Mouse (Mus musculus): ENCODE results near the gene March9. TPM values are rescaled to one million over a fixed set of nuclear protein-coding genes. Genes with fewer than 3 reads are reported as not detected.

The March9 gene
- total RNA-seq, 2 experiments from 2014 or later: 0.04 to 0.22 TPM

DNA sequence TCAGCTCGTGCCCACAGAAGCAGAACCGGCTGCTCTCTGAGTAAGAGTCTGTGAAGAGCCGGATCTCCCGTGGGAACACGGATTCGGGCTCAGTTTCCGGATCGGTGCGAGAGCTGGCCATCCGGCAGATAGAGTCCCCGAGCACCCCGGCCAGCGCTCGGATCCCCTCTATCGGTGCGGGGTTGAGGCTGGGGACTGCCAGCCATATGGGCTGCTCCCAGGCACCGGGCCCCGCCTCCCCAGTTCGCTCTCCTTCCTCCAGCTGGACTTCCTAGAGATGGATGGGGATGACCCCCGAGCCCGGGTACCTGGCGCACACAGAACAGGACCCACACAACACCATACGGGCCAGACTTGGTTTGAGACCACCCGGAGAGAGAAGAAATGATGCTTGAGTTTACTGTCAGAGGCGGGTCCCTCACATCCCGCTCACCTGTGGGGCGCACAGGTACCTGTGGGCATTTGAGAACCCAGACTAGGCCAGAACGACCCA is 18.7 kb downstream of the March9 start, which contains the start of the genes Mettl1 and Eef1akmt3:
Mettl1 (plus strand) TSS at position 141 of the 493 bp plus-strand sequence.
Eef1akmt3 (minus strand) TSS at position 240 of the 493 bp plus-strand sequence.
- ATAC-seq (ENCODE audit: poor library complexity, severe bottlenecking): peak; percentile 53

DNA sequence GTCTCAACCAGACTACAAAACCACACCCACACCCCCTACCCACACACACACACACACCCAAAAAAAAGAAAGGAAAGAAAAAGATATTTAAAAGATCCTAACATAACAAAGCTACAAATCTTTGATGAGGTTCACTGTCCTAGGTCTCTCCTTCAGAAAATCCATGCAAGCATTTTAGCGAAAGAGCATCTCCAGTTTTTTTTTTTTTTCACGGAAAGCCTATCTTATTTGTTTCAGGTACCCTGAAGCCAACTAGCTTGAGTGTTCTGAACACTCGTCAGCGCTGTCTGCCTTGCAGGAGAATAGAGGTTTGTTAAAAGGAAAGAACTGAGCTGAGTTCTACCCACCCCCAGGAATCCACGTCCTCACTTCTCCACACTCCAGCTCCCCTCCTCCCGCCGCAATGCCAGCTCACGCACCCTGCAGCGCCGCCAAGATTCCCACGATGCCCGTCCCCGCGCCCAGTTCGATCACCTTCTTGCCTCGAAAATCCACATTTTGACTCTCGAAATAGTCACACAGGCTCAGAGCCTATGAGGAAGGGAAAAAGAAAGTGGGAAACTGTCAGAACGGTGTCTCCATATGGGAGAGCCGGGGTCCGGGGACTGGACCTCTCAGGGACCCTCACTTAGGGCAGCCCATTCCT is 19.3 kb downstream of the March9 start:
- ATAC-seq (ENCODE audit: poor library complexity, severe bottlenecking): peak; percentile 21

GRCm38 (mm10) chr10:127037641-127038040 is 22.3 kb downstream of the March9 start:
- ATAC-seq (ENCODE audit: poor library complexity, severe bottlenecking): no peak

- ATAC-seq (ENCODE audit: poor library complexity, severe bottlenecking): no peak
These were observed 23.7 kb downstream of the March9 start for GRCm38 (mm10) chr10:127036273-127036672.

DNA sequence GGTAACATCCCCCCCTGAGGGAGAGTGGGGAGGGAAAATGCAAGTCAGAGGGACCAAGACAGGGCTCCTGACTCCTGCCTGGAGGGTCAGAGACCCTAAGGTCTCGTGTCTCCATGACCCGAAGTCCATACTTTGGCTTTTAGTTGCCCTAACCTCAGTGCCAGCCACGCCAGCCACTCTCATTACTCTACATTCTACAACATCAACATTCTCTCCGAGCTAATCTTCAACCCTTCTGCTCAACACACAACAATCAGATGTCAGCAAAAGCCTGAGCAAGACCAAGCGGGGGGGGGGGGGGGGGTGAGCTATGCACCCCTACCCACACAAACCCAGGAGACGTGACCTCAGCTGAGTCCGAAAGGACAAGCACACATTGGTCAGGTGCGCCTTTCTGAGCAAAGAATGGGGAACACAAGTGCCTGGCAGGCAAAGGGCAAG is 26.7 kb downstream of the March9 start:
- no peak for ATAC-seq (ENCODE audit: poor library complexity, severe bottlenecking)

DNA sequence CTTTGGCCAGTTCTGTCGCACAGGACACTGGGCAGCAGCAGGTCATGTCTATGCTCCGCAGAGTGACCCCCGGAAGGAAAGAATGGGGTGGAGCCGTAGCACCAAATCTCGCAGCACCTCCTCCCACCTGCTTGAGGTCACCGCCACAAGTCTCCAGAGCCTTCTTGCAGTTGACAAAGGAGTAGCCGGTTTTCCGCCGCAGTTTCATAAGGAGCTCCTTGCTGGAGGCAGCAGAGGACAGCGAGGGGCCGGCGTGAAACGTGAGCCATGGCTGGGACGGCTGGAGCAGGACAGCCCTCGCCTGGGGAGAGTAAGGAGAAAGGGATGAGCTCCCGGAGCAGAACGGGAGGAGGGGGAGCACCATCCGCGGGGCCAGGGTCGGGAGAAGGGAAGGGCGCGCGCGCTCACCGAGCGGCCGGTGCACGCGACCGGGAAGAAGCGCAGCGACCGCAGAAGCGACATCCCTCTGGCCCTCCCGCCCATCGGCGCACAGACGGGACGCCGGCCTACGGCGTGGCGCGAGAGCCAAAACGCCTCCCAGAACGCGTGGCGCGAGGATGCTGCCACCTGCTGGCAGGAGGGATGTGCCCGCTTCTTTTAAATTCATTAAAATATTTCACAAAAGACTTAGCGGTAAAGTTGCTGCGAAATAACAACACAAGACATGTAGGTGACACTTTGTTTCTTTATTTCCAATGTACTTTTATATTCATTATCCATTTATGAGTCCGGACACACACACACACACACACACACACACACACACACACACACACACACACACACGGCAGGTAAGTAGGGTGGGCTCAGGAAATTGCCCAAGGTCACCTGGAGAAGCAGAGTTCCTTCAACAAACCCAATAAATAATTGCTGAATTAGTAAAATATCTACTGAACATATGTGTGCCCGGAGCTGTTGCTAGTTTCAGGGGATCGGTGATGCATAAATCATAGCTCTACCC is 29.4 kb downstream of the March9 start, which contains the start of gene Tsfm:
Tsfm (minus strand) TSS at position 505 of the 961 bp plus-strand sequence.
- ATAC-seq (ENCODE audit: poor library complexity, severe bottlenecking): peak; percentile 100

DNA sequence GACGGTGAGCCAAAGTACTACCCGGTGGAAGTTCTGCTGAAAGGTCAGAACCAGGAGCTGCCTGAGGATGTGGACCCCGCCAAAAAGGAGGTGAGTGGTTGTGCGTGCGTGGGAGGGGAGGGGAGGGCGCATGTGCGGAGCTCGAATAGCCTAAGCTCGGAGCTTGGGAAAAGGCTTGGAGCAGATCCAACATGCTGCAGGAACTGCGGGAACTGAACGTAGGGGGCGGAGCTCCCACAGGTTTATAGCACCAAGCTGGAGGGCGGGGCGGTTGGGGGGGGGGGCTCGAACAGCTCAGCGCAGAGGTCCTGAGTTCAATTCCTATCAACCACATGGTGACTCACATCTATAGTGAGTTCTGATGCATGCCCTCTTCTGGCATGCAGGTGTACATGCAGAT is 41.6 kb downstream of the March9 start:
- ATAC-seq (ENCODE audit: poor library complexity, severe bottlenecking): no peak

- ATAC-seq (ENCODE audit: poor library complexity, severe bottlenecking): no peak
These were observed 42.9 kb downstream of the March9 start for GRCm38 (mm10) chr10:127017071-127017470.

DNA sequence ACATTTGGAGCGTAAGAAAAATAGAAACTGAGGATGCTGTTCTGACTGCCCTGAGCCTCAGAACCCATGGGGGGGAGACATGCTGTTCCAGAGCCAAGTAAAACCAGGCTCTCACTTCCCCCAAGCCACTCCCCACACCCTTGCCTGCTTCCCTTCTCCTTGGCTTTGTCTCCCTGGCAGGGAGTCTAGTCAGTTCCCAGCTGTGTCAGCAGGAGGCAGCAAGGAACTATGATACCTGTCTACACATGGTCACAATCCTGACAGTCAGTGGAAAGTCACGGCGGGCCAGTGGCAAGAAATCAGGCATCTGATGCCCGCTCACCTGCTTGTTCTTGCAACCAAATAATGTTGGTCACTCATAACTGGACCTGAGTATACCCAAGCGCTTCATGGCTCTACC is 43.5 kb downstream of the March9 start:
- ATAC-seq (ENCODE audit: poor library complexity, severe bottlenecking): peak; percentile 63

Other genes starting within 250 kb of the March9 start
- 7.0 and 8.6 TPM in 2 replicates for gene Atp23, start 158.8 kb downstream of the March9 start, total RNA-seq (2015)
- gene Atp23, start 158.8 kb downstream of the March9 start, total RNA-seq (2017): 3.5 and 5.1 TPM in 2 replicates
- gene Ctdsp2, start 81.5 kb downstream of the March9 start, total RNA-seq (2015): 73.2 and 75.2 TPM in 2 replicates
- gene Ctdsp2, start 81.5 kb downstream of the March9 start, total RNA-seq (2017): 38.0 and 41.9 TPM in 2 replicates
- 0.07 TPM in 1 of 2 replicates, not detected in the other for gene Avil, start 59.5 kb downstream of the March9 start, total RNA-seq (2015)
- 0.04 and 0.16 TPM in 2 replicates for gene Avil, start 59.5 kb downstream of the March9 start, total RNA-seq (2017)
- gene Tsfm, start 29.3 kb downstream of the March9 start, total RNA-seq (2015): 17.4 and 25.7 TPM in 2 replicates
- 17.1 and 21.0 TPM in 2 replicates for gene Tsfm, start 29.3 kb downstream of the March9 start, total RNA-seq (2017)
- 4.2 and 5.4 TPM in 2 replicates for gene Mettl1, start 18.8 kb downstream of the March9 start, total RNA-seq (2015)
- 3.5 and 8.9 TPM in 2 replicates for gene Mettl1, start 18.8 kb downstream of the March9 start, total RNA-seq (2017)
- gene Eef1akmt3, start 18.7 kb downstream of the March9 start, total RNA-seq (2015): not detected in 2 replicates
- 0.08 TPM in 1 of 2 replicates, not detected in the other for gene Eef1akmt3, start 18.7 kb downstream of the March9 start, total RNA-seq (2017)
- gene Cyp27b1, start 11.9 kb downstream of the March9 start, total RNA-seq (2015): not detected in 2 replicates
- gene Cyp27b1, start 11.9 kb downstream of the March9 start, total RNA-seq (2017): not detected in 2 replicates
- 276 and 285 TPM in 2 replicates for gene Cdk4, start 3.4 kb upstream of the March9 start, total RNA-seq (2015)
- gene Cdk4, start 3.4 kb upstream of the March9 start, total RNA-seq (2017): 174 and 258 TPM in 2 replicates
- gene Tspan31, start 10.1 kb upstream of the March9 start, total RNA-seq (2015): 70.0 and 82.5 TPM in 2 replicates
- gene Tspan31, start 10.1 kb upstream of the March9 start, total RNA-seq (2017): 61.6 and 62.5 TPM in 2 replicates
- gene Agap2, start 15.1 kb upstream of the March9 start, total RNA-seq (2015): 4.1 and 8.3 TPM in 2 replicates
- gene Agap2, start 15.1 kb upstream of the March9 start, total RNA-seq (2017): 32.5 and 35.4 TPM in 2 replicates
- gene Os9, start 60.9 kb upstream of the March9 start, total RNA-seq (2015): 39.9 and 42.3 TPM in 2 replicates
- gene Os9, start 60.9 kb upstream of the March9 start, total RNA-seq (2017): 170 and 195 TPM in 2 replicates
- 113 TPM in 2 replicates for gene B4galnt1, start 105.0 kb upstream of the March9 start, total RNA-seq (2015)
- gene B4galnt1, start 105.0 kb upstream of the March9 start, total RNA-seq (2017): 67.7 and 75.5 TPM in 2 replicates
- 0.91 TPM in 1 of 2 replicates, not detected in the other for gene Slc26a10, start 120.5 kb upstream of the March9 start, total RNA-seq (2015)
- gene Slc26a10, start 120.5 kb upstream of the March9 start, total RNA-seq (2017): 0.22 and 0.53 TPM in 2 replicates
- 0.16 TPM in 1 of 2 replicates, not detected in the other for gene Arhgef25, start 129.9 kb upstream of the March9 start, total RNA-seq (2015)
- 0.41 and 1.0 TPM in 2 replicates for gene Arhgef25, start 129.9 kb upstream of the March9 start, total RNA-seq (2017)
- gene Dtx3, start 135.5 kb upstream of the March9 start, total RNA-seq (2015): 8.2 and 9.2 TPM in 2 replicates
- 4.5 and 9.1 TPM in 2 replicates for gene Dtx3, start 135.5 kb upstream of the March9 start, total RNA-seq (2017)
- gene Pip4k2c, start 151.4 kb upstream of the March9 start, total RNA-seq (2015): 9.6 and 12.0 TPM in 2 replicates
- 13.2 and 17.8 TPM in 2 replicates for gene Pip4k2c, start 151.4 kb upstream of the March9 start, total RNA-seq (2017)
- 0.85 and 0.93 TPM in 2 replicates for gene Kif5a, start 203.2 kb upstream of the March9 start, total RNA-seq (2015)
- gene Kif5a, start 203.2 kb upstream of the March9 start, total RNA-seq (2017): 0.70 and 0.94 TPM in 2 replicates
- 78.9 and 82.6 TPM in 2 replicates for gene Dctn2, start 206.2 kb upstream of the March9 start, total RNA-seq (2015)
- gene Dctn2, start 206.2 kb upstream of the March9 start, total RNA-seq (2017): 90.1 and 96.4 TPM in 2 replicates
- gene Mbd6, start 228.8 kb upstream of the March9 start, total RNA-seq (2015): 40.4 and 48.4 TPM in 2 replicates
- gene Mbd6, start 228.8 kb upstream of the March9 start, total RNA-seq (2017): 5.6 and 8.9 TPM in 2 replicates